Mouse (Mus musculus): Measurements from ENCODE around the gene Klf9. TPM values are rescaled to one million over a fixed set of nuclear protein-coding genes. Genes with fewer than 3 reads are reported as not detected.

Gene Klf9
- polyA plus RNA-seq, 2 experiments = 2.1 TPM

GRCm38 (mm10) chr19:23175090-23175489, 34.1 kb downstream of the Klf9 start:
- no peak overlapping the region for H3K27ac ChIP-seq (replicated peaks; ENCODE audit: low read depth, low read length)
- H3K9ac ChIP-seq (ENCODE audit: low read depth, low read length, severe bottlenecking) = no peak overlapping the region
- TF ChIP-seq POLR2A (IDR thresholded peaks at IDR 0.05; ENCODE audit: borderline replicate concordance, extremely low read depth, insufficient read depth, insufficient read length) = no peak
- 89% methylated on average over 3 of the region's 3 CpGs for WGBS
- DNase-seq (ENCODE audit: low spot score) = no peak
- no peaks in the 10 kb centered on the region for H3K27me3 ChIP-seq (ENCODE audit: control insufficient read depth, insufficient read depth, low read length)
- no peak overlapping the region for H3K4me3 ChIP-seq (replicated peaks; ENCODE audit: low read length)
- no peaks in the 10 kb centered on the region for H3K4me1 ChIP-seq (ENCODE audit: control insufficient read depth, insufficient read depth, low read length)
- ATAC-seq (ENCODE audit: low FRiP score, low read depth) = no peak
- no peak overlapping the region for H3K4me2 ChIP-seq (replicated peaks; ENCODE audit: low read depth, low read length, severe bottlenecking)
- no peaks in the 10 kb centered on the region for H3K36me3 ChIP-seq (ENCODE audit: control insufficient read depth, insufficient read depth, low read length)
- no peaks in the 10 kb centered on the region for H3K9me3 ChIP-seq (ENCODE audit: control insufficient read depth, low read length)

- no peak for ATAC-seq (ENCODE audit: low FRiP score, low read depth)
- no peak for TF ChIP-seq POLR2A (IDR thresholded peaks at IDR 0.05; ENCODE audit: borderline replicate concordance, extremely low read depth, insufficient read depth, insufficient read length)
- Histone ChIP-seq H3K4me3 (replicated peaks; ENCODE audit: low read length) (no peak overlapping the region), H3K4me2 (replicated peaks; ENCODE audit: low read depth, low read length, severe bottlenecking) (no peak overlapping the region), H3K27ac (replicated peaks; ENCODE audit: low read depth, low read length) (no peak overlapping the region), H3K4me1 (ENCODE audit: control insufficient read depth, insufficient read depth, low read length) (no peaks in the 10 kb centered on the region), H3K36me3 (ENCODE audit: control insufficient read depth, insufficient read depth, low read length) (no peaks in the 10 kb centered on the region), H3K9ac (ENCODE audit: low read depth, low read length, severe bottlenecking) (no peak overlapping the region), H3K27me3 (ENCODE audit: control insufficient read depth, insufficient read depth, low read length) (no peaks in the 10 kb centered on the region), H3K9me3 (ENCODE audit: control insufficient read depth, low read length) (no peaks in the 10 kb centered on the region)
- 74% methylated on average over 2 of the region's 2 CpGs for WGBS
- DNase-seq (ENCODE audit: low spot score) = no peak
Measured at GRCm38 (mm10) chr19:23175511-23175910, 34.5 kb downstream of the Klf9 start.

- no peak for ATAC-seq (ENCODE audit: low FRiP score, low read depth)
- no peak overlapping the region for H3K9ac ChIP-seq (ENCODE audit: low read depth, low read length, severe bottlenecking)
- 94% methylated on average over 3 of the region's 3 CpGs for WGBS
- no peaks in the 10 kb centered on the region for H3K27me3 ChIP-seq (ENCODE audit: control insufficient read depth, insufficient read depth, low read length)
- TF ChIP-seq POLR2A (IDR thresholded peaks at IDR 0.05; ENCODE audit: borderline replicate concordance, extremely low read depth, insufficient read depth, insufficient read length) = no peak
- H3K9me3 ChIP-seq (ENCODE audit: control insufficient read depth, low read length) = no peaks in the 10 kb centered on the region
- no peak overlapping the region for H3K4me2 ChIP-seq (replicated peaks; ENCODE audit: low read depth, low read length, severe bottlenecking)
- no peaks in the 10 kb centered on the region for H3K36me3 ChIP-seq (ENCODE audit: control insufficient read depth, insufficient read depth, low read length)
- no peak overlapping the region for H3K27ac ChIP-seq (replicated peaks; ENCODE audit: low read depth, low read length)
- no peak for DNase-seq (ENCODE audit: low spot score)
- H3K4me3 ChIP-seq (replicated peaks; ENCODE audit: low read length) = no peak overlapping the region
- H3K4me1 ChIP-seq (ENCODE audit: control insufficient read depth, insufficient read depth, low read length) = no peaks in the 10 kb centered on the region
Measured at GRCm38 (mm10) chr19:23178533-23178932, 37.5 kb downstream of the Klf9 start.

- DNase-seq (ENCODE audit: low spot score) (no peak), ATAC-seq (ENCODE audit: low FRiP score, low read depth) (no peak)
- no peak overlapping the region for H3K27ac ChIP-seq (replicated peaks; ENCODE audit: low read depth, low read length)
- no peak overlapping the region for H3K9ac ChIP-seq (ENCODE audit: low read depth, low read length, severe bottlenecking)
- H3K36me3 ChIP-seq (ENCODE audit: control insufficient read depth, insufficient read depth, low read length) = peaks cover 5% of the 10 kb centered on the region; the same call in 1 of the 2 replicates
- no peak for TF ChIP-seq POLR2A (IDR thresholded peaks at IDR 0.05; ENCODE audit: borderline replicate concordance, extremely low read depth, insufficient read depth, insufficient read length)
- WGBS = 93% methylated on average over 4 of the region's 4 CpGs
- no peaks in the 10 kb centered on the region for H3K9me3 ChIP-seq (ENCODE audit: control insufficient read depth, low read length)
- no peak overlapping the region for H3K4me2 ChIP-seq (replicated peaks; ENCODE audit: low read depth, low read length, severe bottlenecking)
- H3K4me3 ChIP-seq (replicated peaks; ENCODE audit: low read length) = no peak overlapping the region
- H3K4me1 ChIP-seq (ENCODE audit: control insufficient read depth, insufficient read depth, low read length) = no peaks in the 10 kb centered on the region
- H3K27me3 ChIP-seq (ENCODE audit: control insufficient read depth, insufficient read depth, low read length) = no peaks in the 10 kb centered on the region
Measured at GRCm38 (mm10) chr19:23183493-23183892, 42.5 kb downstream of the Klf9 start.

GRCm38 (mm10) chr19:23184068-23184467, 43.0 kb downstream of the Klf9 start:
- Histone ChIP-seq H3K4me2 (replicated peaks; ENCODE audit: low read depth, low read length, severe bottlenecking) (no peak overlapping the region), H3K4me1 (ENCODE audit: control insufficient read depth, insufficient read depth, low read length) (no peaks in the 10 kb centered on the region), H3K9me3 (ENCODE audit: control insufficient read depth, low read length) (no peaks in the 10 kb centered on the region), H3K27me3 (ENCODE audit: control insufficient read depth, insufficient read depth, low read length) (no peaks in the 10 kb centered on the region), H3K4me3 (replicated peaks; ENCODE audit: low read length) (no peak overlapping the region), H3K27ac (replicated peaks; ENCODE audit: low read depth, low read length) (no peak overlapping the region), H3K36me3 (ENCODE audit: control insufficient read depth, insufficient read depth, low read length) (peaks cover 5% of the 10 kb centered on the region; the same call in 1 of the 2 replicates), H3K9ac (ENCODE audit: low read depth, low read length, severe bottlenecking) (no peak overlapping the region)
- ATAC-seq (ENCODE audit: low FRiP score, low read depth) (no peak), DNase-seq (ENCODE audit: low spot score) (no peak)
- no peak for TF ChIP-seq POLR2A (IDR thresholded peaks at IDR 0.05; ENCODE audit: borderline replicate concordance, extremely low read depth, insufficient read depth, insufficient read length)
- WGBS = 54% methylated on average over 4 of the region's 4 CpGs

GRCm38 (mm10) chr19:23187732-23188131, 46.7 kb downstream of the Klf9 start:
- H3K36me3 ChIP-seq (ENCODE audit: control insufficient read depth, insufficient read depth, low read length) = peaks cover 5% of the 10 kb centered on the region; the same call in 1 of the 2 replicates
- no peak for TF ChIP-seq POLR2A (IDR thresholded peaks at IDR 0.05; ENCODE audit: borderline replicate concordance, extremely low read depth, insufficient read depth, insufficient read length)
- ATAC-seq (ENCODE audit: low FRiP score, low read depth) = no peak
- H3K27ac ChIP-seq (replicated peaks; ENCODE audit: low read depth, low read length) = no peak overlapping the region
- DNase-seq (ENCODE audit: low spot score) = no peak
- H3K4me1 ChIP-seq (ENCODE audit: control insufficient read depth, insufficient read depth, low read length) = no peaks in the 10 kb centered on the region
- no peak overlapping the region for H3K4me3 ChIP-seq (replicated peaks; ENCODE audit: low read length)
- H3K4me2 ChIP-seq (replicated peaks; ENCODE audit: low read depth, low read length, severe bottlenecking) = no peak overlapping the region
- no peaks in the 10 kb centered on the region for H3K9me3 ChIP-seq (ENCODE audit: control insufficient read depth, low read length)
- 91% methylated on average over 6 of the region's 6 CpGs for WGBS
- H3K27me3 ChIP-seq (ENCODE audit: control insufficient read depth, insufficient read depth, low read length) = no peaks in the 10 kb centered on the region
- no peak overlapping the region for H3K9ac ChIP-seq (ENCODE audit: low read depth, low read length, severe bottlenecking)

Measured in limb, embryonic 14.5 days (tissue).